Mouse (Mus musculus): Measurements from ENCODE around the gene Ahnak. TPM values are rescaled to one million over a fixed set of nuclear protein-coding genes. Genes with fewer than 3 reads are reported as not detected.

Ahnak gene
- polyA plus RNA-seq, 1 experiment from 2014 or later, result 30.6 TPM

DNA sequence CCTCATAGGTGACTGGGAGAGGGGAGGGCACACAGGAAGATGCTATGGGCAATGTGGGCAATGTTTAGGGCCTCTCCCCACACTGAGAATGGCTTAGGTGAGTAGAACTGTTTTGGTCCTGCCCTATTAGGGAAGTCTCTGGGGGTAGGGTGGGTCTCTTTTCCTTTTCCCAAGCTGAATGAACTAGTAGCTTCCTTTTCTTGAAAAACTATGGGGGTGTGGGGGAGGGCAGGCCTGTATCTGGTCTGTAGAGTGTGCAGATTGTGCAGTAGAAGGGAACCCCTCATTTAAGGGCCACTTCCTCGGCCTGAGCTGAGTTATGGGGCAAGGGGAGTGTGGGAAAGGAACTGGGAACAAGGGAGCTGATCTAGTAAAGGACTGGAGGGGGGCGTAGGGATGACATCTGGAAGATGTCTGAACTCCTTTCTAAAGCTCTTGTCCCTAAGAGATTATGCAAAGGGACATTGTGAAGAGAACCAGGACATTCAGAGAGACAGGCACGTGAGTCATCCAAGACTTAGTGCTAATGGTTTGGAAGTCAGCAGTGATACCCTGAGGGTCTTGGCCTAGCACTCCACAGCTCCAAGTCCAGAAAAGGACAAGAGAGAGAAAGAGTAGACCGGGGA, 2.3 kb downstream of the Ahnak start:
- Histone ChIP-seq H3K4me2 (ENCODE audit: low read length) (peak overlapping the region; percentile 77), H3K4me3 (ENCODE audit: control insufficient read depth in 1 of 2, insufficient read depth in 1 of 2, low read depth in 1 of 2, low read length in 2 of 2) (peak overlapping the region; percentile 87 to 94), H3K27ac (replicated peaks in 1 of 2; ENCODE audit: control insufficient read depth in 1 of 2, insufficient read depth in 1 of 2, low read depth in 2 of 2, low read length in 2 of 2) (peak overlapping the region; percentile 81 to 98), H3K9me3 (ENCODE audit: control insufficient read depth, low read length) (no peaks in the 10 kb centered on the region), H3K36me3 (ENCODE audit: control insufficient read depth, insufficient read depth, low read length) (no peaks in the 10 kb centered on the region), H3K4me1 (ENCODE audit: control insufficient read depth in 2 of 2, insufficient read depth in 2 of 2, low read length in 2 of 2) (peaks cover 49 to 71% of the 10 kb centered on the region in 2 experiments), H3K9ac (ENCODE audit: low read length) (peak overlapping the region; percentile 97), H3K27me3 (ENCODE audit: control insufficient read depth, insufficient read depth, low read length) (no peaks in the 10 kb centered on the region)
- no peak for ATAC-seq (ENCODE audit: insufficient number of reproducible peaks, insufficient read depth, low FRiP score, low read depth)
- 31% methylated on average over 4 of the region's 4 CpGs for WGBS

DNA sequence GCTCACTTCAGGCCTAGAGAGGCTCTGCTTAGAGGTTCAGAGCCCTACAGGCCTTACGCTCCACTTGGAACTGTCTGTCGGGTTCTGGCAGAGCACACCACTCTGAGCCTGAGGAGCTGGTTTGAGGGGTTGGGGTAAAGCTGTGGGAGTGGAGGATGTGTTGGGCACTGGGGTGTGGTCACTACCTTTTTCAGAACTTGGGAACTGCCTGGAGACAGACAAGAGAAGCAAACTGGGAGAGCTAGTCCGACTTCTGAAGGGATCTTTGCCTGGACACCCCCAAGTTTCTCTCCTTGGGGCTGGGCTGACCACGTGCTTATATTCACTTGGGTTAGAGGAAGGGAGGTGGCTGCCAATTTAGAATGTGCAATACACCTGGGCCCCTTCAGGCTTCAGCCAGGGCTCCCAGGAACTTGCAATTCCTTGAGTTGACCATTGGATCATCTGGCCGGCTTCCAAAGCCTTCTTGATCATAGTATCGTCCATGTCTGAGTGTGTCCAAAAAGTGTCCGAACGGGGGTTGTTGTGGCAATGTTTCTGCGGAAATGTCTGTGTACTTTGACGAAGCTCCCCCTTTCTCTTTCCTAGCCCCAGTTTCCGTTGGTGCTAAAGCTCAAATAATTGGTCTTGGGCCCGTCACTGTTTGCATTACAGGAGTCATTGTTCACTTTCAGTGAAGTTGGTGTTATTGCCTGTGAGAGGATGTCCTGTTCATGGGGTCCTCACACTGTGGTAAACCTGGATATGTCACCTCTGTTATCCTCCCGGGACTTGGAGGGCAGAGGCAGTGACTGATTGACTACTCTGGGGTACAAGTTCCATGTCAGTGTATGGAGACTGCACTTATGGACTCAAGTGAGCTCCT, 3.0 kb downstream of the Ahnak start:
- Histone ChIP-seq H3K4me1 (ENCODE audit: control insufficient read depth in 2 of 2, insufficient read depth in 2 of 2, low read length in 2 of 2) (peaks cover 49 to 77% of the 10 kb centered on the region in 2 experiments), H3K4me3 (ENCODE audit: control insufficient read depth in 1 of 2, insufficient read depth in 1 of 2, low read depth in 1 of 2, low read length in 2 of 2) (peak overlapping the region; percentile 87 to 94; a peak in 3 of 4 replicates), H3K27ac (replicated peaks in 1 of 2; ENCODE audit: control insufficient read depth in 1 of 2, insufficient read depth in 1 of 2, low read depth in 2 of 2, low read length in 2 of 2) (peak overlapping the region; percentile 81 to 98), H3K36me3 (ENCODE audit: control insufficient read depth, insufficient read depth, low read length) (no peaks in the 10 kb centered on the region), H3K27me3 (ENCODE audit: control insufficient read depth, insufficient read depth, low read length) (no peaks in the 10 kb centered on the region), H3K9ac (ENCODE audit: low read length) (peak overlapping the region; percentile 97), H3K4me2 (ENCODE audit: low read length) (peak overlapping the region; percentile 77), H3K9me3 (ENCODE audit: control insufficient read depth, low read length) (no peaks in the 10 kb centered on the region)
- ATAC-seq (ENCODE audit: insufficient number of reproducible peaks, insufficient read depth, low FRiP score, low read depth), result no peak
- WGBS, result 56% methylated on average over 13 of the region's 13 CpGs

DNA sequence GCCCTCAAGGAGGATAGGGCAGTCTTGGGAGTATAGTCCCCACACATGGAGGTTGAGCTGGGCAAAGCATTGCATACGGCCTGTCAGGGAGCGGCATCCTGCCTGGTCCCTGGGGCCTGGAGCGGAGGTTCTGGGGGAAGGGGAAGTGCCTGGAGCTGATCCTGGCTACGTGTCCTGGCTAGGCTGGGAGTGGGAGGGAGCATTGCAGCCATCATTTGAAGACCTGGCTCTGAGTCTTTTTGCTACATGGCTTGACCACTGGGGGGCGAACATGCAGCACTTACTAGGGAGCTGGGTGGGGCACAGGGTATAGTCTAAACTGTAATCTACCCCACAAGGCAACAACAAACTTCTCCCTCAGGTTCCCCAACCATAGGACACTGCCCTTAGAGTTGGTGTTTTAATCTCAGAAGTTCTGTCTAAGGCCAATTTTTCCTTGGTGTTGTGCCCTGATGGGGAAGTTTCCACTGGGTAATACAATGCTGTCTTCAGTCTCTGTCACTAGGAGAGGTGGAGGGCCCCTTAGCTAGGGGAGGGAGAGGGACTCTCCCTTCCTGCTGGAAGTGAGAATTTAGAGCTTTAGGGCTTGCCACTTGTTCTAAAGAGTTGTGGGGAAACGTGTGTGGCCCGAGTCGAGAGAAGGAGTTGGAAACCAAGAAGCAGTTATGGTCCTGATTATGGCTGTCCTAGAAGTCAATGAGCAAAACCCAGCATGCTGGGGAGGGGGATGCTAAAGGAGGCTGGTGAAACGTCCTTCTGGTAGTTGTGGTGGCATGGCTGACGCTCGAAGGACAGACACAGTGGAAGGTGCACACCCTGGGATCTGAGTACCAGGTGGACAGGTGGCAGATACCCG, 3.9 kb downstream of the Ahnak start:
- 34% methylated on average over 12 of the region's 12 CpGs for WGBS
- Histone ChIP-seq H3K4me3 (ENCODE audit: control insufficient read depth in 1 of 2, insufficient read depth in 1 of 2, low read depth in 1 of 2, low read length in 2 of 2) (peak overlapping the region in 1 of 2 experiments; percentile 12; a peak in 1 of 4 replicates), H3K27ac (replicated peaks in 1 of 2; ENCODE audit: control insufficient read depth in 1 of 2, insufficient read depth in 1 of 2, low read depth in 2 of 2, low read length in 2 of 2) (peak overlapping the region; percentile 81 to 98), H3K9ac (ENCODE audit: low read length) (peak overlapping the region; percentile 97), H3K9me3 (ENCODE audit: control insufficient read depth, low read length) (no peaks in the 10 kb centered on the region), H3K36me3 (ENCODE audit: control insufficient read depth, insufficient read depth, low read length) (no peaks in the 10 kb centered on the region), H3K27me3 (ENCODE audit: control insufficient read depth, insufficient read depth, low read length) (no peaks in the 10 kb centered on the region), H3K4me1 (ENCODE audit: control insufficient read depth in 2 of 2, insufficient read depth in 2 of 2, low read length in 2 of 2) (peaks cover 50 to 78% of the 10 kb centered on the region in 2 experiments), H3K4me2 (ENCODE audit: low read length) (peak overlapping the region; percentile 77)
- peak; percentile 28 for ATAC-seq (ENCODE audit: insufficient number of reproducible peaks, insufficient read depth, low FRiP score, low read depth)

DNA sequence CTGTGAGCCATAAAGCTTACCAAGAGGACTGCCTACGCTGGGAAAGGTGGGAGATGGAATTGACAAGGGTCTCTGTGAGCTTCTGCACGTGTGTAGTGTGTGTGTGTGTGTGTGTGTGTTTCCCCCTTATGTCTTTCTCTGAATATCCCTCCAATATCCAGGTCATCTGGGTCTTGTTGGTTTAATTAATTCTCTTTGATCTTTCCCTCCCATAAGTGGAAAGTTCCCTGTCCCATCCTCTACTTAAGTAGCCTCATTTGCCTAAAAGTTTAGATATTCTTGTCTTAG, 4.5 kb downstream of the Ahnak start:
- Histone ChIP-seq H3K9me3 (ENCODE audit: control insufficient read depth, low read length) (no peaks in the 10 kb centered on the region), H3K4me1 (ENCODE audit: control insufficient read depth in 2 of 2, insufficient read depth in 2 of 2, low read length in 2 of 2) (peaks cover 47 to 78% of the 10 kb centered on the region in 2 experiments), H3K27me3 (ENCODE audit: control insufficient read depth, insufficient read depth, low read length) (no peaks in the 10 kb centered on the region), H3K27ac (replicated peaks in 1 of 2; ENCODE audit: control insufficient read depth in 1 of 2, insufficient read depth in 1 of 2, low read depth in 2 of 2, low read length in 2 of 2) (no peak overlapping the region), H3K4me3 (ENCODE audit: control insufficient read depth in 1 of 2, insufficient read depth in 1 of 2, low read depth in 1 of 2, low read length in 2 of 2) (no peak overlapping the region), H3K36me3 (ENCODE audit: control insufficient read depth, insufficient read depth, low read length) (0 out of 2 replicates have a peak, but pooled peaks cover under 1% of the 10 kb centered on the region), H3K4me2 (ENCODE audit: low read length) (peak overlapping the region; percentile 77), H3K9ac (ENCODE audit: low read length) (peak overlapping the region; percentile 49; the same call in 1 of the 2 replicates)
- WGBS, result 65% methylated on average over 2 of the region's 2 CpGs
- ATAC-seq (ENCODE audit: insufficient number of reproducible peaks, insufficient read depth, low FRiP score, low read depth), result no peak

DNA sequence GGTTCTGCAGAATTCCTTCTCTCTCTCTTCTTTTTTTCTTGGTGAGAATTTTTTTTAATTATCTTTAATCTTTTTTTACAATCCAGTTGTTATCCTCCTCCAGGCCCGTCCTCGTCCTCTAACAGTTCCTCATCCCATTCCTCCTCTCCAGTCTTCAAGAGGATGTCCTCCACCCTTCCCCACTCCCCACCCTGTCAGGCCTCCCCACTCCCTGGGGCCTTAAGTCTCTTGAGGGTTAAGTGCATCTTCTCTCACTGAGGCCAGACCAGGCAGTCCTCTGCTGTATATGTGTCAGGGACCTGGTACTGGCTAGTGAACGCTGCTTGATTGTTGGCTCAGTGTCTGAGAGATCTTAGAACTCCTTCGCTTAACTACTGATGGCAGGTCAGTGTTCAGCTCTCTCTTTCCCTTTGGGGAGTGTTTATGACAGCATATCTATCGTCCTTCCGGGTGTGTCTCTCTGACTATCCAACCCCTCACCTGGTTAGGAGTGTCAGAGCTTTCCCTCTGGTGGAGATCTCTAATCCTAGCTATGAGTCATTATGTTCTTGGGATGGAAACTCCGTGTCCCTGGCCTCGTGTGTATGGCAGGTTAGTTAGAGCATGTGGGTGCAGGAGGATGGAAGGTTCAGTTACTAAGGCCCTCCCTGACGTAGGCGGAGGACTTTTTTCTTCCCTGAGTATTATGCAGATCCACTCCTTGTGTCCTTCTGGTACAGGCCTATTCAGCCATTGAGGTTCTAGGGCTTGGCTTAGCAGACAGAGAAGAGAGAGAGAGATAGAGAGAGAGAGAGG, 5.9 kb downstream of the Ahnak start:
- Histone ChIP-seq H3K9ac (ENCODE audit: low read length) (0 out of 2 replicates have a peak overlapping the region, but pooled peaks have one; percentile 12), H3K4me1 (ENCODE audit: control insufficient read depth in 2 of 2, insufficient read depth in 2 of 2, low read length in 2 of 2) (peaks cover 44 to 81% of the 10 kb centered on the region in 2 experiments), H3K4me2 (ENCODE audit: low read length) (no peak overlapping the region), H3K36me3 (ENCODE audit: control insufficient read depth, insufficient read depth, low read length) (peaks cover 10% of the 10 kb centered on the region), H3K27me3 (ENCODE audit: control insufficient read depth, insufficient read depth, low read length) (no peaks in the 10 kb centered on the region), H3K27ac (replicated peaks in 1 of 2; ENCODE audit: control insufficient read depth in 1 of 2, insufficient read depth in 1 of 2, low read depth in 2 of 2, low read length in 2 of 2) (no peak overlapping the region), H3K4me3 (ENCODE audit: control insufficient read depth in 1 of 2, insufficient read depth in 1 of 2, low read depth in 1 of 2, low read length in 2 of 2) (no peak overlapping the region), H3K9me3 (ENCODE audit: control insufficient read depth, low read length) (no peaks in the 10 kb centered on the region)
- no peak for ATAC-seq (ENCODE audit: insufficient number of reproducible peaks, insufficient read depth, low FRiP score, low read depth)
- whole genome bisulfite sequencing, result 68% methylated on average over 10 of the region's 10 CpGs

DNA sequence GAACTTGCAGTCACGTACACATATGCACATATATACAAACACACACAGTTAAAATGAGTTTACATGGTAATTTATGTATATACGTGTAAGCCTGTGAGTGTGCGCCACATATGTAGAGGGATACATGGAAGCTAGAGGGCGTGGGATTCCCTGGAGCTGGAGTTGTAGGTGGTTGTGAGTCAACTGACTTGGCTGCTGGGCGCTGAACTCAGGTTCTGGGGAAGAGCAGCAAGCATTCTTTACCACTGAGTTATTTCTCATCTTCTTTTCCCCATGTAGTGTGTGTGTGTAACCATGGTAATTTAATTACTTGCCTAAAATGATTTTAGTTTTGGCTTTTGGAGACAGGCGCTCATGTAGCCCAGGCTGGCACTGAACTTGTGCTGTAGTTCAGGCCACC, 7.5 kb downstream of the Ahnak start:
- Histone ChIP-seq H3K27ac (replicated peaks in 1 of 2; ENCODE audit: control insufficient read depth in 1 of 2, insufficient read depth in 1 of 2, low read depth in 2 of 2, low read length in 2 of 2) (no peak overlapping the region), H3K4me3 (ENCODE audit: control insufficient read depth in 1 of 2, insufficient read depth in 1 of 2, low read depth in 1 of 2, low read length in 2 of 2) (no peak overlapping the region), H3K4me2 (ENCODE audit: low read length) (no peak overlapping the region), H3K9ac (ENCODE audit: low read length) (no peak overlapping the region), H3K27me3 (ENCODE audit: control insufficient read depth, insufficient read depth, low read length) (no peaks in the 10 kb centered on the region), H3K36me3 (ENCODE audit: control insufficient read depth, insufficient read depth, low read length) (peaks cover 26% of the 10 kb centered on the region), H3K4me1 (ENCODE audit: control insufficient read depth in 2 of 2, insufficient read depth in 2 of 2, low read length in 2 of 2) (peaks cover 36 to 75% of the 10 kb centered on the region in 2 experiments), H3K9me3 (ENCODE audit: control insufficient read depth, low read length) (no peaks in the 10 kb centered on the region)
- ATAC-seq (ENCODE audit: insufficient number of reproducible peaks, insufficient read depth, low FRiP score, low read depth), result no peak
- 95% methylated on average over 6 of the region's 6 CpGs for WGBS

DNA sequence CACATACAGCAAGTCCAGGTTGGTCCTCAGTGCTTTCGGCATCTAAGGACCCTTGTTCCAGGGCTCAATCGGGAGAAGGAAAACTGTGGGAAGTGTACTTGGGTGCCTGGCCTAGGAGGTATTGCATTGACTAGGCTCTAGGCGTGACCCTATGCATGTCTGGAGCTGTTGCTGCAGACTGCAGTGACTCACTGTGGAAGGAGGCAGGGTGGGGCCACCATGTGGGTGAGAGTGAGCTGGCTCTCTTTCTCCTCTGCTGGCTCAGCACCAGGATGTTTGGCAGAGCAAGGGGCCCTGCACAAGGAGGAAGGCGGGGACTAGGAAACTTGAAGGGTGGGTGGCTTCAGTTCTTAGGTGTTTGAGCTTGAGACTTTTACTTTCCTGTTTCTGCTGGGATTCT, 8.5 kb downstream of the Ahnak start:
- Histone ChIP-seq H3K9me3 (ENCODE audit: control insufficient read depth, low read length) (no peaks in the 10 kb centered on the region), H3K4me3 (ENCODE audit: control insufficient read depth in 1 of 2, insufficient read depth in 1 of 2, low read depth in 1 of 2, low read length in 2 of 2) (no peak overlapping the region), H3K9ac (ENCODE audit: low read length) (no peak overlapping the region), H3K4me2 (ENCODE audit: low read length) (peak overlapping the region; percentile 39), H3K27ac (replicated peaks in 1 of 2; ENCODE audit: control insufficient read depth in 1 of 2, insufficient read depth in 1 of 2, low read depth in 2 of 2, low read length in 2 of 2) (peak overlapping the region; percentile 62 to 72), H3K27me3 (ENCODE audit: control insufficient read depth, insufficient read depth, low read length) (no peaks in the 10 kb centered on the region), H3K36me3 (ENCODE audit: control insufficient read depth, insufficient read depth, low read length) (peaks cover 36% of the 10 kb centered on the region), H3K4me1 (ENCODE audit: control insufficient read depth in 2 of 2, insufficient read depth in 2 of 2, low read length in 2 of 2) (peaks cover 27 to 65% of the 10 kb centered on the region in 2 experiments)
- WGBS, result 33% methylated on average over 4 of the region's 4 CpGs
- ATAC-seq (ENCODE audit: insufficient number of reproducible peaks, insufficient read depth, low FRiP score, low read depth), result peak; percentile 84

All from heart, embryonic 14.5 days (tissue).